Mouse (Mus musculus) spleen, postnatal 36 days (tissue): ENCODE measurements around the gene Defa31.
"Not testable (repeated sequence)": the region's sequence is repeated elsewhere in the genome, so short reads cannot be mapped to it uniquely, and the experiment has no call there.

Experiments used
- DNase-seq, 2 experiments: peaks; one replicate each; pipeline ENCODE4 v3.0.0; 2022; ENCODE audit warnings: low spot score in 2 of 2, mixed read lengths in 1 of 2

Gene Defa31

DNA sequence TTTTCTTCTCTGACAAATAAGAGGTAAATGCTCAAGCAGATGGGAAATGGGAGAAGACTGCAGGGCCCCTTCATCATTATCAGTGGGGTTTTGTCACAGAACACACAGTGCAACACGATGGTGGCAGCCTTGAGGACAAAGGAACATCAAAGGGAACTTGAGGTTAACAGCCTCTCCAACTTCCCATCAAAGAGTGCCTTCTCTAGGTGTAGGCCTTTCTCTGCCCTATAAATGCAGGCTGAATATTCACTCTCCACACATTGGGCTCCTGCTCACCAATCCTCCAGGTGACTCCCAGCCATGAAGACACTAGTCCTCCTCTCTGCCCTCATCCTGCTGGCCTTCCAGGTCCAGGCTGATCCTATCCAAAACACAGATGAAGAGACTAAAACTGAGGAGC is at the start of gene Defa31:
TSS of gene Defa31 (plus strand) at position 301 of the 400 bp plus-strand sequence.
- not testable (repeated sequence) for DNase-seq

DNA sequence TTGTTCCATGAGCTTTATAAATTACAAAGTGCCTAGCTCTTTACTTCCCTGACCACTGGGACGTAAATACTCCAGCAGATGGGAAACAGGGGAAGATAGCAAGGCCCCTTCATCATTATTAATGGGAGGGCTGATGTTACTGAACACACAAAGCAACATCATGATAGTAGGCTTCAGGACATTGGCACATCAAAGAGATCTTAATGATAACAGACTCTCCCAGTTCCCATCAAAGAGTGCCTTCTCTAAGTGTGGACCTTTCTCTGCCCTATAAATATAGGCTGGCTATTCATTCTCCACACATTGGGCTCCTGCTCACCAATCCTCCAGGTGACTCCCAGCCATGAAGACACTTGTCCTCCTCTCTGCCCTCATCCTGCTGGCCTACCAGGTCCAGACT is 29.4 kb upstream of the Defa31 start, which contains the start of gene Defa22:
TSS of gene Defa22 (plus strand) at position 301 of the 400 bp plus-strand sequence.
- DNase-seq: not testable (repeated sequence)

DNA sequence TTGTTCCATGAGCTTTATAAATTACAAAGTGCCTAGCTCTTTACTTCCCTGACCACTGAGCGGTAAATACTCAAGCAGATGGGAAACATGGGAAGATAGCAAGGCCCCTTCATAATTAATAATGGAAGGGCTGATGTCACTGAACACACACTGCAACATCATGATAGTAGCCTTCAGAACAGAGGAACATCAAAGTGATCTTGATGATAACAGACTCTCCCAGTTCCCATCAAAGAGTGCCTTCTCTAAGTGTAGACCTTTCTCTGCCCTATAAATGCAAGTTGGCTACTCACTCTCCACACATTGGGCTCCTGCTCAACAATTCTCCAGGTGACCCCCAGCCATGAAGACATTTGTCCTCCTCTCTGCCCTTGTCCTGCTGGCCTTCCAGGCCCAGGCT is 9.8 kb downstream of the Defa31 start, which contains the start of gene Gm15293:
TSS of gene Gm15293 (plus strand) at position 301 of the 400 bp plus-strand sequence.
- DNase-seq: not testable (repeated sequence)
